Mouse (Mus musculus) E14TG2a.4 (cell line): Measurements from ENCODE around the gene Smap2.
A peak's percentile ranks its signal among the peaks of the same experiment; 100 is the strongest.

Experiments used
- H3K27me3 ChIP-seq: 2 replicates; pipeline ENCODE4 v1.6.1; 2014; ENCODE audit warnings: low read length, control low read depth; ENCODE audit not compliant: insufficient read depth
- H3K36me3 ChIP-seq: 2 replicates; pipeline ENCODE4 v1.6.1; 2014; ENCODE audit warnings: low read length, control low read depth; ENCODE audit not compliant: insufficient read depth
- H3K4me1 ChIP-seq: replicated peaks from 2 replicates; pipeline ENCODE4 v1.6.1; 2014; ENCODE audit warnings: low read depth, low read length, control low read depth
- H3K4me3 ChIP-seq: replicated peaks from 2 replicates; pipeline ENCODE4 v1.5.1; 2014; ENCODE audit warnings: mild to moderate bottlenecking, low read length
- H3K9me3 ChIP-seq: 2 replicates; pipeline ENCODE4 v1.6.1; 2014; ENCODE audit warnings: low read length, control low read depth
- CTCF ChIP-seq: conservative IDR thresholded peaks from 2 replicates; pipeline ENCODE4 v1.5.1; 2014; ENCODE audit warnings: low read length
- NANOG ChIP-seq: IDR thresholded peaks from 2 replicates; pipeline ENCODE4 v1.6.1; 2014; ENCODE audit warnings: borderline replicate concordance, low read length, mixed read lengths
- POU5F1 ChIP-seq: IDR thresholded peaks from 2 replicates; pipeline ENCODE4 v1.6.1; 2014; ENCODE audit warnings: low read length, borderline replicate concordance

The Smap2 gene

DNA sequence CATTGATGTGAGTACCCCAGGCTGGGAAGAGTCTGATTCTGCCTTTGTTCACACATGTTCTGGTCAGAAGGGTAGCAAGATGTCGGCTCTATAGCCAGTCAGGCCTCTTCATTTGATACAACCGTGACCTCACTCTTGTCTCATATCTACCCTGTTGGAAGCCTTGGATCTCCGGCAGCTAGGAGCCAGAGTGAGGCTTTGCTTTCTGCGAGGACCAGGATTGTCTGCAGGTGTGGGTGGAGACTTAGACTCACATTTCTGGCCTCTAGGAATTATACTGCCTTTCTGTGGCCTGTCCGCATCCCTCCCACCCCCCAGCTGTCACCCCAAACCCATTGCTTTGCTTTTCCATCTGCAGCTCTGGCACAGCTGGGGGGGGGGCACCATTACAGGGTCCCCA is 25.4 kb upstream of the Smap2 start:
- Histone ChIP-seq H3K9me3 (no peaks in the 10 kb centered on the region), H3K4me3 (peak overlapping the region; percentile 39; the same call in 1 of the 2 replicates), H3K4me1 (peaks cover 62% of the 10 kb centered on the region), H3K36me3 (peaks cover 17% of the 10 kb centered on the region), H3K27me3 (peaks cover 31% of the 10 kb centered on the region)
- TF ChIP-seq NANOG (no peak), POU5F1 (no peak), CTCF (no peak)

DNA sequence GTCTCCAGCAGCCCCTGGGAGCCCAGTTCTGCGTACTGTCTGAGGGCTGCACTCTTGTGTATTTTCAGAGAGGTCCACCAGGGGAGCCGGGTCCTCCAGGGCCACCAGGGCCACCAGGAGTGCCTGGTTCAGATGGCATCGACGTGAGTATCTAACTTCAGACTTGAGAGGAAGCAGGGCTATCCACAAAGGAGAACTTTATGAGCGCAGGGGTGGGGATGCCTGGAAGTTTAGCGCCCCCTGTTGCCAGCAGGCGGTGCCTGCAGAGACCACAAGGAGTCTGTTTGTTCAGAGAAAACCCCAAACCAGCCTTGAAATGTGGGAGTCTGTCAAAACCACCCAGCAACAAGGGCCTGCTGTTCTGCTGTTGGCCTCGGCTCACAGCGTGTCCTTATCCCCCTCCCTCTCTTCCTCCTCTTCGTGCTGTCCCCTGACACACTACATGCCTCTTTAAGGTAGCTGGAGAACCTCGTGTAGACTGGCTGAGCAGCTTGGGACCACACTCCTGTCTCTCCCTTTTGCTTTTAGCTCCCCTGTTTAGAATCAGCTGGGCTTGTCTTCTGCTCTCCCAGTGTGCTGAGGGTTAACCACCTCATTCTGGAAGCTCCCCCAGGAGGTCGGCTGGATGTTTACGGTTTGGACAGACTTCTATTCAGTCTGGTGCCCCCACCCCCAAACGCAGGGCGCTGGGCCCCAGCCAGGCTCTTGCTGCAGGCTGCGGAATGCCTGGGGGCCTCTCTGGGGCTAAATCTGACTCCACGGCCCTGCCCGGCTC is 24.0 kb upstream of the Smap2 start:
- peaks cover 62% of the 10 kb centered on the region for H3K4me1 ChIP-seq
- H3K9me3 ChIP-seq, result no peaks in the 10 kb centered on the region
- peak overlapping the region; percentile 51 for H3K4me3 ChIP-seq
- H3K27me3 ChIP-seq, result peaks cover 31% of the 10 kb centered on the region
- H3K36me3 ChIP-seq, result peaks cover 15% of the 10 kb centered on the region
- TF ChIP-seq NANOG (no peak), POU5F1 (no peak), CTCF (peak; percentile 86)

GRCm38 (mm10) chr4:121040323-121040722 is 23.3 kb upstream of the Smap2 start:
- Histone ChIP-seq H3K36me3 (peaks cover 8% of the 10 kb centered on the region), H3K9me3 (no peaks in the 10 kb centered on the region), H3K27me3 (peaks cover 31% of the 10 kb centered on the region), H3K4me3 (peak overlapping the region; percentile 80), H3K4me1 (peaks cover 62% of the 10 kb centered on the region)
- TF ChIP-seq POU5F1 (no peak), NANOG (no peak), CTCF (no peak)

- Histone ChIP-seq H3K4me1 (peaks cover 55% of the 10 kb centered on the region), H3K9me3 (no peaks in the 10 kb centered on the region), H3K27me3 (peaks cover 31% of the 10 kb centered on the region), H3K36me3 (no peaks in the 10 kb centered on the region), H3K4me3 (peak within 1 kb of the TSS; percentile 80)
- TF ChIP-seq CTCF (no peak), NANOG (no peak), POU5F1 (no peak)
Measured at GRCm38 (mm10) chr4:121039331-121040115, 22.5 kb upstream of the Smap2 start, which contains the start of gene Col9a2. Gene Col9a2, plus strand, starts transcription at chr4:121039385.

DNA sequence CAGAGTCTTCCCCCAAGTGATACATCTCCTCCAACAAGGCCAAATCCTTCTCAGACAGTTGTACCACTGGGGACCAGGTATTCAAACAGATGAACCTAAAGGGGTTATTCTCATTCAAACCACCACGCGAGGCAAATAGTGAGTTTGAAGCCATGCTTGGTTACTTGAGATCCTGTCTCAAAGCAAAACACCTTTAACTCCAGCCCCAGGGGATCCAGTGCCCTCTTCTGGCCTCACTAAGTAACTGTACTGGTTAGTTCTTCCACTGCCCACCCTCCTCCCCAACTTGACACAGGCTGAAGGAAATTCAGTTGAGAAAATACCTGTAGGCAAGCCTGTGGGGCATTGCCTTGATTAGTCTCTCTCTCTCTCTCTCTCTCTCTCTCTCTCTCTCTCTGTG is 16.0 kb upstream of the Smap2 start:
- peaks cover 18% of the 10 kb centered on the region for H3K4me1 ChIP-seq
- H3K36me3 ChIP-seq, result no peaks in the 10 kb centered on the region
- no peaks in the 10 kb centered on the region for H3K9me3 ChIP-seq
- no peak overlapping the region for H3K4me3 ChIP-seq
- H3K27me3 ChIP-seq, result peaks cover 10% of the 10 kb centered on the region
- TF ChIP-seq NANOG (no peak), CTCF (peak; percentile 24)

DNA sequence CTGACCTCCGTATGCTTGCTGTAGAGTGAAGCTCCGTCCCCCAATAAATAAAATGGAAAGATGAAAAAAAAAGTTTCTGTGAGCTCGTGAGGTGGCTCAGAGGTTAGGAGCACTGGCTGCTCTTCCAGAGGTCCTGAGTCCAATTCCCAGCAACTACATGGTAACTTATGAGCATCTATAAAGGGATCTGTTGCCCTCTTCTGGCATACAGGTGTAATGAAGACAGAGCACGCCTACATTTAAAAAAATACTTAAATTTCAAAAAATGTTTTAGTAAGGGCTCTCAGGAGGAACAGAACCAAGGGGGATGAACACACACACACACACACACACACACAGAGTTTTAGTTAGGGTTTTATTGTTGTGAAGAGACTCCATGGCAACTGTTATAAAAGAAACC is 14.4 kb upstream of the Smap2 start:
- Histone ChIP-seq H3K27me3 (peaks cover 6% of the 10 kb centered on the region), H3K4me3 (no peak overlapping the region), H3K9me3 (no peaks in the 10 kb centered on the region), H3K36me3 (no peaks in the 10 kb centered on the region), H3K4me1 (peaks cover 26% of the 10 kb centered on the region)
- TF ChIP-seq CTCF (no peak; the same call in 1 of the 2 replicates), NANOG (no peak), POU5F1 (no peak)

GRCm38 (mm10) chr4:121029632-121030031 is 12.6 kb upstream of the Smap2 start:
- no peak overlapping the region for H3K4me3 ChIP-seq
- peaks cover 6% of the 10 kb centered on the region for H3K27me3 ChIP-seq
- H3K9me3 ChIP-seq, result no peaks in the 10 kb centered on the region
- TF ChIP-seq NANOG, result no peak
- TF ChIP-seq CTCF, result no peak
- TF ChIP-seq POU5F1, result no peak
- no peaks in the 10 kb centered on the region for H3K36me3 ChIP-seq
- H3K4me1 ChIP-seq, result peaks cover 37% of the 10 kb centered on the region

- no peaks in the 10 kb centered on the region for H3K9me3 ChIP-seq
- no peaks in the 10 kb centered on the region for H3K36me3 ChIP-seq
- H3K4me3 ChIP-seq, result no peak overlapping the region
- H3K4me1 ChIP-seq, result peaks cover 37% of the 10 kb centered on the region
- H3K27me3 ChIP-seq, result peaks cover 6% of the 10 kb centered on the region
- TF ChIP-seq CTCF (peak; percentile 95), NANOG (no peak), POU5F1 (no peak)
Measured at GRCm38 (mm10) chr4:121028659-121029392, 11.8 kb upstream of the Smap2 start.

- peaks cover 37% of the 10 kb centered on the region for H3K4me1 ChIP-seq
- no peaks in the 10 kb centered on the region for H3K36me3 ChIP-seq
- H3K9me3 ChIP-seq, result no peaks in the 10 kb centered on the region
- no peak for TF ChIP-seq CTCF
- TF ChIP-seq POU5F1, result no peak
- H3K4me3 ChIP-seq, result no peak overlapping the region
- peaks cover 6% of the 10 kb centered on the region for H3K27me3 ChIP-seq
Measured at GRCm38 (mm10) chr4:121028146-121028545, 11.1 kb upstream of the Smap2 start.
